Mouse (Mus musculus): ENCODE results near the gene Psmb5. TPM values are rescaled to one million over a fixed set of nuclear protein-coding genes. Genes with fewer than 3 reads are reported as not detected.

Psmb5 gene
- polyA plus RNA-seq, 1 experiment from 2014 or later = 400 TPM

DNA sequence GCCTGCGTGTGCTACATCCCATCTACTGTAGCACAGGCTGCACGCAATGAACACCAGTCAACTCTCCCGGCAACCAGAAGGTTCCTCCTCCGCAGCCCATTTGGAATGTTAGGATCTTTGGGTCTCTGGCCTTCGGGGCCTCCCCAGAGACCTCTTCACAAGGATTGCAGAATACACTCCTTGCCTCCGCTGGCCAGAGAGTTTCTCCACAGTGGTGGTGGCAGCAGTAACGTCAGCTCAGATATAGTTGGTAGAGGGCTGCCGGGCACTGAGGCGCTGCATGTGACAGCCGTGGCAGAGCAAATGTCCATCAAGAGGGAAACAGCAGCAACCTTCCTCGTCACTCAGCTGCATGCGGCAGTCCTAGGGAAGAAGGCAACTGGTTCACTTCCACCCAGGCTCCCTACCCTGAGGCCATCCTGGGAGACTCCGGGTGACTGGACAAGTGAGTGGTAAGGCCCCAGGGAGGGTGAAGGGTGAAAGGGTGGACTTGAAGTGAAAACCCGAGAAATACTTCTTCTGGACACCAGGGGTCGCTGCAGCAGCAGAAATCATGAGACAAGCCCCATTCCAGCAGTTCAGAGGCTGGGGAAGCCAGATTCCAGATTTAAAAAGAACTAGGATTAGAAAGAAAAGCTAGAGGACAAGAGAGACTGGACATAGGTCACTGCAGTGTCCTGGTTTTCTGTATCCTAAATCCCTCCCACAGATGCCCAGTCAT lies 49.0 kb downstream of the Psmb5 start:
- no peak for ATAC-seq (ENCODE audit: low FRiP score, low read depth)
- no peak overlapping the region for H3K4me2 ChIP-seq (replicated peaks)
- H3K9ac ChIP-seq (replicated peaks) = no peak overlapping the region
- 0 out of 2 replicates have a peak overlapping the region, but pooled peaks have one; percentile 15 for H3K27ac ChIP-seq (replicated peaks)
- peaks cover 39% of the 10 kb centered on the region for H3K4me1 ChIP-seq
- H3K9me3 ChIP-seq = no peaks in the 10 kb centered on the region
- H3K36me3 ChIP-seq = peaks cover 27% of the 10 kb centered on the region
- no peaks in the 10 kb centered on the region for H3K27me3 ChIP-seq
- 74% methylated on average over 15 of the region's 15 CpGs for WGBS
- no peak overlapping the region for H3K4me3 ChIP-seq

MicroRNA genes within 50 kb of the gene (microRNA counts, 519-probe panel; counts per million panel counts)
- not detected for microRNA mmu-miR-686

Small RNA genes within 50 kb of the gene (microRNA-seq; reads per million reads assigned to microRNA genes)
- gene Mir686 (not detected), gene Mir6948 (0.93 reads per million)

Other genes with a start within 250 kb of the Psmb5 start
- 3.9 and 4.7 TPM in 2 replicates for gene Slc7a7, start 200.2 kb downstream of the Psmb5 start, polyA plus RNA-seq (2016; fragmentation: Nextera tagmentation; extraction: Ambion mirVana)
- 262 and 264 TPM in 2 replicates for gene Mrpl52, start 191.1 kb downstream of the Psmb5 start, polyA plus RNA-seq (2016; fragmentation: Nextera tagmentation; extraction: Ambion mirVana)
- 84.8 and 88.6 TPM in 2 replicates for gene Mmp14, start 186.4 kb downstream of the Psmb5 start, polyA plus RNA-seq (2016; fragmentation: Nextera tagmentation; extraction: Ambion mirVana)
- 31.1 and 32.5 TPM in 2 replicates for gene Lrp10, start 153.9 kb downstream of the Psmb5 start, polyA plus RNA-seq (2016; fragmentation: Nextera tagmentation; extraction: Ambion mirVana)
- gene Rem2, start 141.9 kb downstream of the Psmb5 start, polyA plus RNA-seq (2016; fragmentation: Nextera tagmentation; extraction: Ambion mirVana) = 42.6 and 44.9 TPM in 2 replicates
- 117 and 119 TPM in 2 replicates for gene Prmt5, start 100.5 kb downstream of the Psmb5 start, polyA plus RNA-seq (2016; fragmentation: Nextera tagmentation; extraction: Ambion mirVana)
- gene Haus4, start 63.4 kb downstream of the Psmb5 start, polyA plus RNA-seq (2016; fragmentation: Nextera tagmentation; extraction: Ambion mirVana) = 32.4 and 35.0 TPM in 2 replicates
- gene Ajuba, start 40.5 kb downstream of the Psmb5 start, polyA plus RNA-seq (2016; fragmentation: Nextera tagmentation; extraction: Ambion mirVana) = 41.6 and 46.6 TPM in 2 replicates
- 8.2 and 10.4 TPM in 2 replicates for gene 4931414P19Rik, start 12.0 kb downstream of the Psmb5 start, polyA plus RNA-seq (2016; fragmentation: Nextera tagmentation; extraction: Ambion mirVana)
- gene Psmb11, start 3.4 kb upstream of the Psmb5 start, polyA plus RNA-seq (2016; fragmentation: Nextera tagmentation; extraction: Ambion mirVana) = not detected in 2 replicates
- not detected in 2 replicates for gene Gm17606, start 22.9 kb upstream of the Psmb5 start, polyA plus RNA-seq (2016; fragmentation: Nextera tagmentation; extraction: Ambion mirVana)
- 9.7 and 10.7 TPM in 2 replicates for gene Cdh24, start 23.3 kb upstream of the Psmb5 start, polyA plus RNA-seq (2016; fragmentation: Nextera tagmentation; extraction: Ambion mirVana)
- 84.9 and 89.0 TPM in 2 replicates for gene 1700123O20Rik, start 68.2 kb upstream of the Psmb5 start, polyA plus RNA-seq (2016; fragmentation: Nextera tagmentation; extraction: Ambion mirVana)
- gene Acin1, start 68.9 kb upstream of the Psmb5 start, polyA plus RNA-seq (2016; fragmentation: Nextera tagmentation; extraction: Ambion mirVana) = 176 and 178 TPM in 2 replicates
- 0.09 and 0.11 TPM in 2 replicates for gene Gm29776, start 80.8 kb upstream of the Psmb5 start, polyA plus RNA-seq (2016; fragmentation: Nextera tagmentation; extraction: Ambion mirVana)
- 0.38 TPM in 1 of 2 replicates, not detected in the other for gene Cebpe, start 94.2 kb upstream of the Psmb5 start, polyA plus RNA-seq (2016; fragmentation: Nextera tagmentation; extraction: Ambion mirVana)
- 2.9 and 3.3 TPM in 2 replicates for gene Slc7a8, start 163.9 kb upstream of the Psmb5 start, polyA plus RNA-seq (2016; fragmentation: Nextera tagmentation; extraction: Ambion mirVana)
- gene Rnf212b, start 196.1 kb upstream of the Psmb5 start, polyA plus RNA-seq (2016; fragmentation: Nextera tagmentation; extraction: Ambion mirVana) = not detected in 2 replicates